Mouse (Mus musculus) hindbrain, embryonic 14.5 days (tissue): ENCODE results near the gene Tbcb. TPM values are rescaled to one million over a fixed set of nuclear protein-coding genes. Genes with fewer than 3 reads are reported as not detected.

Experiments used
- ATAC-seq: fragments of 200-750 bp; cut with Nextera tagmentation; 2 replicates; pipeline ENCODE4 v1.8.0; 2017; ENCODE audit warnings: moderate number of reproducible peaks, mild to moderate bottlenecking, moderate TSS enrichment, moderate library complexity; ENCODE audit not compliant: low FRiP score
- DNase-seq: peaks from one replicate; pipeline ENCODE4 v3.0.0-alpha.2; 2015; ENCODE audit warnings: low spot score
- H3K27ac ChIP-seq: fragments of 300-500 bp; sonication (generic); 2 replicates; pipeline ENCODE4 v1.5.1; 2014; ENCODE audit warnings: mild to moderate bottlenecking, moderate library complexity
- H3K27me3 ChIP-seq: fragments of 300-500 bp; sonication (generic); 2 replicates; pipeline ENCODE4 v1.6.1; 2014; ENCODE audit warnings: mild to moderate bottlenecking, low read length, mixed read lengths; ENCODE audit not compliant: control insufficient read depth, insufficient read depth
- H3K36me3 ChIP-seq: fragments of 300-500 bp; sonication (generic); replicated peaks from 2 replicates; pipeline ENCODE4 v1.6.1; 2014; ENCODE audit not compliant: control insufficient read depth, insufficient read depth
- H3K4me1 ChIP-seq: fragments of 300-500 bp; sonication (generic); replicated peaks from 2 replicates; pipeline ENCODE4 v1.6.1; 2014; ENCODE audit warnings: antibody characterized with exemption, low read length, mixed read lengths; ENCODE audit not compliant: control insufficient read depth, insufficient read depth
- H3K4me2 ChIP-seq: fragments of 300-500 bp; sonication (generic); replicated peaks from 2 replicates; pipeline ENCODE4 v1.6.1; 2014; ENCODE audit warnings: mild to moderate bottlenecking, moderate library complexity
- H3K4me3 ChIP-seq: fragments of 300-500 bp; sonication (generic); replicated peaks from 2 replicates; pipeline ENCODE4 v1.5.1; 2014; ENCODE audit warnings: mild to moderate bottlenecking, low read length
- H3K9ac ChIP-seq: fragments of 300-500 bp; sonication (generic); 2 replicates; pipeline ENCODE4 v1.6.1; 2014
- H3K9me3 ChIP-seq: fragments of 300-500 bp; sonication (generic); 2 replicates; pipeline ENCODE4 v1.6.1; 2016; ENCODE audit warnings: low read length; ENCODE audit not compliant: control insufficient read depth
- WGBS: fragments of 180-500 bp; shearing (Covaris S2); extraction: QIAGEN DNeasy Blood & Tissue Kit; methylation state at CpG from one replicate; pipeline ENCODE4 v1.1.7; 2014; 5-methylcytosine and 5-hydroxymethylcytosine counted together
- polyA plus RNA-seq: library from polyadenylated mRNA; unstranded; fragments of >200 nt; fragmentation: Nextera tagmentation; extraction: Ambion mirVana; gene quantifications from 2 replicates; pipeline ENCODE4 v1.2.1, GENCODE M21; 2014

Gene Tbcb
- 390 and 397 TPM in 2 replicates for polyA plus RNA-seq

DNA sequence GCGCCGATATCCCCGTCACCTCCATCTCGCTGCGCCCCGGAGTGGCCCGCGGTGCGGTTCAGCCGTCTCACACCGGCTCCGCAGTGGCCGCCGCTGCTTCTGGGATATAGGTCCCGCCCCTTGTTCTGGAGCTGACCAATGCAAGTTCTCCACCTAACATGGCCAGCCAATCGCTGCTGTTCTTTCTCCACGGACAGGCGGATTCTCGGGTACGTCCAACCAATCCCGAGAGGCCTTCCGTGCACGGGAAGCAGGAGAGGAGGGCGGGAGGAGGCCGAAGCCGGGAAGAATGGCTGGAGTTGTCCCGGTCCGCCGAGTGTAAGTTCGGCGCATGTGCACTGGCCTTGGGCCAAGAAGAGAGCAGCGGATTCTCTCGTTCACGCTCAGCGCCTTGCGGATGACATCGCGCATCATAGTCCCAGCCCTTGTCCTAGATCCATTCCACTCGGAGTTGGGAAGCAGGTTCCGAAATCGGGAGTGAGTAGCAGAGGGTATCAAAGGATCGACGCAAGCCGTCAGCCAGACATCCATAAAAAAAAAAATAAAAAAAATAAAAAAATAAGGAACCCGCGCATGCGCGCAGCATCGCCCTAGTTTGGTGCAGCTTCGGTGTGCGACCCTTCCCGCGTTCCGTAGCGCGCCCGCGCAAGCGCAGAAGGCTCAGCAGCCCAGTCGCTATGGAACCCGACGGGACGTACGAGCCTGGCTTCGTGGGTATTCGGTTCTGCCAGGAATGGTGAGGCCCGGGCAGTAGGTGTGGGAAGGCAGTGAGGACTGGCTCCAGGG is at the start of gene Tbcb, which contains the start of gene Polr2i:
TSS of gene Tbcb (minus strand) at position 604 of the 786 bp plus-strand sequence.
TSS of gene Polr2i (plus strand) at position 280 of the 786 bp plus-strand sequence.
- Histone ChIP-seq H3K4me2 (peak within 1 kb of the TSS; percentile 60), H3K36me3 (peaks cover 39% of the 10 kb centered on the region), H3K9ac (peak within 1 kb of the TSS; percentile 75), H3K4me3 (peak within 1 kb of the TSS; percentile 63), H3K4me1 (peaks cover 10% of the 10 kb centered on the region), H3K9me3 (no peaks in the 10 kb centered on the region), H3K27me3 (no peaks in the 10 kb centered on the region), H3K27ac (peak within 1 kb of the TSS; percentile 96)
- ATAC-seq (peak; percentile 95), DNase-seq (peak; percentile 98)
- WGBS, result under 1% methylated on average over 67 of the region's 67 CpGs

DNA sequence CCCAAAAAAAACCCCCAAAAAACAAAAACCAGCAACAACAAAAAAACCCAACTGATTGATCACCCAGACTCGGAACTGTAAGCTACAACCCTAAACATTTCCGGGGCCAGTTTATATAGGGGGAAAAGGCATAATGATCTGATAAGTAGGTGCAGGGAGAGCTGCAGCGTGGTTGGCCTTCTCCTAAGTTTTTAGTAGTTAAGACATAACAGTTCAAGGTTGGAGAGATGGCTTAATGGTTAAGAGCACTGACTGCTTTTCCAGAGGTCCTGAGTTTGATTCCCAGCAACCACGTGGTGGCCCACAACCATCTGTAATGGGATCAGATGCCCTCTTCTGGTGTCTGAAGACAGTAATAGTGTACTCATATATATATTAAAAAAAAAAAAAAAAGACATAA is 49.5 kb upstream of the Tbcb start:
- Histone ChIP-seq H3K9me3 (no peaks in the 10 kb centered on the region), H3K9ac (no peak overlapping the region), H3K4me3 (no peak overlapping the region), H3K27me3 (no peaks in the 10 kb centered on the region), H3K4me1 (no peaks in the 10 kb centered on the region), H3K36me3 (no peaks in the 10 kb centered on the region), H3K27ac (no peak overlapping the region), H3K4me2 (peak overlapping the region; percentile 91; the same call in 1 of the 2 replicates)
- DNase-seq (no peak), ATAC-seq (no peak)
- 81% methylated on average over 4 of the region's 4 CpGs for WGBS

DNA sequence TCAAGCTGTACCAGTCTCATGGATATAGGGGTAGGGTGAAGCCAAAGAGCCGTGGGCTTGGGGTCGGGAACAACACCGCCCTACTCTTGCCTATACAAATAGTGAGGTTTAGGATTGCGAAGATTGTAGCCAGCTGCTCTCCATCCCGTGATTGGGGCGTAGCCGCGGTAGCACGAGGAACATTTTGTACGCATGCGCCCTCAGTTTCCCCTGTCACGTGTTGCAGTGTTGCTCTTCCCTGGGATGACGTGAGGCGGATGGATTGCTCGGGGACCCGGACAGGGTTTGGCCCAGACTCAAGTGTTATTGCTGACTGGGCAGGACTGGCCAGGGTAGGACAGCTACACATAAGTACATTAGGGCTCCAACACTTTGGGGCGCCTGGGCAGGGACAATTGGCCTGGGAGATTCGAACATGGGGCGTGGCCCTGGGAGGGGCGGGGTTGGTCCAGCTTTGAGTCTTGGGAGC is 48.6 kb upstream of the Tbcb start:
- peak overlapping the region; percentile 97 for H3K27ac ChIP-seq
- ATAC-seq (peak; percentile 86), DNase-seq (peak; percentile 90)
- H3K4me1 ChIP-seq, result no peaks in the 10 kb centered on the region
- no peaks in the 10 kb centered on the region for H3K36me3 ChIP-seq
- H3K4me3 ChIP-seq, result peak overlapping the region; percentile 61
- peak overlapping the region; percentile 91 for H3K4me2 ChIP-seq
- WGBS, result under 1% methylated on average over 20 of the region's 20 CpGs
- H3K27me3 ChIP-seq, result no peaks in the 10 kb centered on the region
- H3K9me3 ChIP-seq, result no peaks in the 10 kb centered on the region
- peak overlapping the region; percentile 60 for H3K9ac ChIP-seq

DNA sequence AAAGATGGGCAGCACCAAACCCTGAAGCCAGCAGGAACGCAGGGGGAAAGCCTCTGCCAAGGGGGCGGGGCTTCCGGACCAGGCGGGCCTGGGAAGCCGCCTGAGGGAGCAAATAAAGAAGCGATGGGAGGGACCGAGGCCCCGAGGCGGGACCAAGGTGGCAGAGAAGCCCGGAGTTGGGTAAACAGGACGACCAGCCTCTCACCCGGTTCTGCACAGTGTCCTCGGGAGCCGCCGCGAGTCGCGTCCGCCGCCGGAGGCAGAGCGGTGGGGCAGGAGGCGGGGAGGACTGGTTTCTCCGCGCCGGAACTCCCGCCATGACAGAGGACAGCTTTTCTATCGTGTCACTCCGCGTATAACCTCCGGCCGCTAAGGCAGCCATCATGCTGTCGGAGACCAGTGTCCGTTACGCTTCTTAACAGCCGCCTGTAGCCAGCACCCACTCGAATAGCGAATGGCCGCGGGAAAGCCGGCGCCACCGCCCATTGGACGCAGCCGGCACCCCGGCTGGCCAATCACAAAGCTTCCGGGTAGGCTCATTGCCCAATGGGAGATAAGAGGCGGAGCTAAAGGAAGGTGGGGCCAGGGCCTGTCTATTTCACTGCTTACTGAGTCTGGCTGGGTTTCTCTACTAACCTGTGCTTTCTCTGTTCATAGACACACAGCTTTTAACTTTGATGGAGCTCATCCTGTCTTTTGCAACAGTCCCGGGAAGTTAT is 48.0 kb upstream of the Tbcb start, which contains the start of the genes Thap8 and Wdr62:
TSS of gene Thap8 (plus strand) at position 144 of the 719 bp plus-strand sequence.
TSS of gene Wdr62 (minus strand) at position 469 of the 719 bp plus-strand sequence.
- no peaks in the 10 kb centered on the region for H3K36me3 ChIP-seq
- no peaks in the 10 kb centered on the region for H3K27me3 ChIP-seq
- ATAC-seq, result peak; percentile 95
- peak within 1 kb of the TSS; percentile 61 for H3K4me3 ChIP-seq
- H3K9ac ChIP-seq, result peak within 1 kb of the TSS; percentile 60
- peak within 1 kb of the TSS; percentile 91 for H3K4me2 ChIP-seq
- peak within 1 kb of the TSS; percentile 97 for H3K27ac ChIP-seq
- DNase-seq, result peak; percentile 94
- under 1% methylated on average over 42 of the region's 49 CpGs for WGBS
- H3K9me3 ChIP-seq, result no peaks in the 10 kb centered on the region
- no peaks in the 10 kb centered on the region for H3K4me1 ChIP-seq

GRCm38 (mm10) chr7:30279536-30279935 is 47.5 kb upstream of the Tbcb start:
- Histone ChIP-seq H3K27me3 (no peaks in the 10 kb centered on the region), H3K9ac (peak overlapping the region; percentile 40; the same call in 1 of the 2 replicates), H3K4me3 (peak overlapping the region; percentile 61), H3K36me3 (no peaks in the 10 kb centered on the region), H3K27ac (no peak overlapping the region), H3K9me3 (no peaks in the 10 kb centered on the region), H3K4me2 (peak overlapping the region; percentile 91), H3K4me1 (no peaks in the 10 kb centered on the region)
- WGBS, result under 1% methylated on average over 6 of the region's 6 CpGs
- DNase-seq, result no peak
- no peak for ATAC-seq

DNA sequence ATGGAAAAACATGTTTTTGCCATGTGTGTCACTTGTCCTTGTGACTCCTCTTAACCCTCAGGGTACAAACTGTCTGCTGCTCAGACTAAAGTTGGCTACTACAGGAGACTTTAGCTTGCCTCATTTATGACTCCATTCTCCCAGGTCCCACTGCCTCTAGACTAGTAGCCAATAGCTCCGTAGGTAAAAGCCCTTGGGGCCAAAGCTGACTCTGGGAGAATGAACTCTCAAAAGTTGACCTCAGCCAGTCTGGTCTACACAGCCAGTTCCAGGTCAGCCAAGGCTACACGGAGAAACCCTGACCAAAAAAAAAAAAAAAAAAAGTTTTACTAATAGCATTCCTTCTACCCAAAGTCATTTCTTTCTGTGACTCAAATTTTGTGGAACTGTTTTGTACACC is 46.8 kb upstream of the Tbcb start:
- H3K4me2 ChIP-seq, result peak overlapping the region; percentile 91
- no peak overlapping the region; the same call in 1 of the 2 replicates for H3K4me3 ChIP-seq
- WGBS, result 67% methylated on average over 2 of the region's 2 CpGs
- no peaks in the 10 kb centered on the region for H3K9me3 ChIP-seq
- no peaks in the 10 kb centered on the region for H3K27me3 ChIP-seq
- no peak overlapping the region for H3K9ac ChIP-seq
- ATAC-seq (no peak), DNase-seq (no peak)
- no peaks in the 10 kb centered on the region for H3K36me3 ChIP-seq
- no peaks in the 10 kb centered on the region for H3K4me1 ChIP-seq
- no peak overlapping the region for H3K27ac ChIP-seq

DNA sequence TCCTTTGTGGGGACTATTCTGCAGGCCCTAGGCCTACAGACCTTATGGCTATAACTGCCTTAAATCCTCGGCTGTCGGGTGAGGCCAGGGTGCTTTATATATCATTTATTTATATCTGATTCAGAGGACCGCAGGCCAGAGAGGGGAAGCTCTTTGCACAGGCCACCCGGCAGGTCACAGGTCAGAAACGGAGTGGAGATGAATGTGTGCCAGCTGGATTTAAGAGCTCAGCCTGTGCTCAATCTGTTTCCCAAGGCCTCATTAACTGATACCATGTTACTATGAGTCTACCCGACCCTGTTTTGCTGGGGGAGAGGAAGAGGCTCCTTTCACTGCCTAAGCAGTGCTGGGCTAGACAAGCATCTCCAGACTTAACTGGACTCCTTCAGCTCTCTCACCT is 42.3 kb upstream of the Tbcb start:
- H3K9ac ChIP-seq, result no peak overlapping the region
- no peaks in the 10 kb centered on the region for H3K27me3 ChIP-seq
- H3K4me1 ChIP-seq, result no peaks in the 10 kb centered on the region
- no peak overlapping the region for H3K4me2 ChIP-seq
- no peak for ATAC-seq
- WGBS, result 92% methylated on average over 6 of the region's 6 CpGs
- DNase-seq, result no peak
- no peaks in the 10 kb centered on the region for H3K36me3 ChIP-seq
- H3K27ac ChIP-seq, result no peak overlapping the region
- H3K4me3 ChIP-seq, result no peak overlapping the region
- H3K9me3 ChIP-seq, result no peaks in the 10 kb centered on the region

DNA sequence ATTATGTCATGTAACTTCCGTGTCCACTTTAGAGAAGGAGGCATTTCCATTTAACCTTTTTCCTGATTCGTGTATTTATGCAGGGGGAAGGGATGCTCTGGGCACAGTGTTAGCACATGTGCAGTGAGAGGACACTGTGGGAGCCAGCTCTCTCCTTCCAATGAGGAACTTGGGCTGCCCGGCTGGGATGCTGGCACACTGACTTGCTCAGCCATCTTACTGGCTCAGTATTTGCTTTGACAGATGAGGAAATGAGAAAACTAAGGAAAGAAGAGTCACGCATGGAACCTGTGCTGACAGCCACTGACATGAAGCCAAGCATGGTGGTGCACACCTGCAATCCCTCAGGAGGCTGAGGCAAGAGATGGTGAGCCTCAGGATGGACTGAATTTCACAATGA is 37.6 kb upstream of the Tbcb start:
- Histone ChIP-seq H3K4me2 (no peak overlapping the region), H3K27ac (no peak overlapping the region), H3K9ac (no peak overlapping the region), H3K36me3 (no peaks in the 10 kb centered on the region), H3K4me3 (no peak overlapping the region), H3K27me3 (no peaks in the 10 kb centered on the region), H3K9me3 (no peaks in the 10 kb centered on the region), H3K4me1 (no peaks in the 10 kb centered on the region)
- WGBS, result 94% methylated on average over 4 of the region's 4 CpGs
- DNase-seq, result no peak
- no peak for ATAC-seq

DNA sequence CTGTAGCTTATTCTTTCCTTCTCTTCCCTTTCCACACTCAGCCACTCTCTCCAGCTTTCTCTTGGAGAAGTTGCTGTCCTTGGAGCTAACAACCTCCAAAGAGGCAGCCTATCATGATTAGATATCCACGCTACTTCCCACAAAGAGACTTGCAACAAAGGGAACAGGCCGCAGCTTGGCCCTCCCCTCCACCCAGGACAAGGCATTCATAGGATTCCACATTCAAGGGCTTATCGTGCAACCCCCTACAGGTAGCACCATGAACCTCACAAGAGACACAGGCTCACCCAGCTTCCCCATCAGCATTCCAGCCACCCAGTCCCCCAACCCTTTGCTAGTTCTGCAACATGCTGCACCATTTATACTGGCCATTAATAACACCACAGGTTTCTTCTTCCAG is 34.7 kb upstream of the Tbcb start:
- Histone ChIP-seq H3K4me3 (no peak overlapping the region), H3K36me3 (no peaks in the 10 kb centered on the region), H3K4me2 (no peak overlapping the region), H3K9ac (no peak overlapping the region), H3K27me3 (no peaks in the 10 kb centered on the region), H3K9me3 (no peaks in the 10 kb centered on the region), H3K27ac (no peak overlapping the region), H3K4me1 (no peaks in the 10 kb centered on the region)
- no peak for DNase-seq
- WGBS, result 80% methylated on average over 3 of the region's 3 CpGs
- ATAC-seq, result no peak
